Comparison of ENCODE assay signal across 18 mouse cellular contexts in genomic region chr3:102108201-102108600, GRCm38 (mm10). TPM values are rescaled to one million over a fixed set of nuclear protein-coding genes. Genes with fewer than 3 reads are reported as not detected.
DNase-seq lines count a peak whose midpoint lies in the region; TF ChIP-seq lines count a peak whose summit lies in the region.
"Had no signal": no experiment of that assay in that cellular context is flagged by ENCODE, and none has a peak within 500 bp of the region (broad histone marks: within the 10 kb centered on the region; RNA-seq: fewer than 3 reads in every experiment).

No protein-coding gene starts in this region.

- DNase-seq in kidney, adult 8-10 months: peak; percentile 11 to 43
- no peak for DNase-seq in kidney, postnatal 14 days
- DNase-seq in 3134 (ENCODE audit: extremely low read depth, insufficient read length, low spot score): peak; percentile 26
- DNase-seq in 3T3-L1 (ENCODE audit: low read depth, low spot score): peak; percentile 93
- peak; percentile 36 for DNase-seq in brain, embryonic 14.5 days (ENCODE audit: low read depth)
- no peak for DNase-seq in urinary bladder, postnatal 25 days (ENCODE audit: low spot score)
- no peak for DNase-seq in lung, postnatal 4 days
- DNase-seq: adrenal gland, adult 8-10 months; cerebellum, adult 18-20 months; cerebellum, postnatal 25 days; forebrain, postnatal 0 days; gastrocnemius, postnatal 14 days; heart, adult 11 months; layer of hippocampus, postnatal 36 days; liver, postnatal 0 days; right cerebral cortex, postnatal 4 days; thymus, postnatal 25 days had no signal

- TF ChIP-seq CTCF in brain, embryonic 14.5 days (IDR thresholded peaks at IDR 0.05; ENCODE audit: borderline replicate concordance, extremely low read depth, insufficient read depth, insufficient read length): no peak

- no peak for TF ChIP-seq POLR2A in brain, embryonic 14.5 days (IDR thresholded peaks at IDR 0.05; ENCODE audit: borderline replicate concordance, extremely low read depth, insufficient read depth, insufficient read length, poor library complexity, severe bottlenecking)

RNA-seq across cellular contexts. Expression of gene Casq2, which starts 22.0 kb away (rescaled TPM):
- polyA plus RNA-seq in brain, embryonic 14.5 days (2012; rRNA removed): 1.3 TPM in 2 replicates
- polyA plus RNA-seq: activated CD4-positive, CD25-positive, alpha-beta regulatory T cell, adult 4 months had no signal

Comparison
In these comparisons a context has a peak if more than half of its experiments do, and no peak if none do; other contexts are left out.
1. DNase-seq: peak in kidney, adult 8-10 months (2 of 2), 3134 (single experiment), 3T3-L1 (single experiment) and brain, embryonic 14.5 days (single experiment); none in kidney, postnatal 14 days (single experiment), urinary bladder, postnatal 25 days (single experiment) and lung, postnatal 4 days (0 of 2).